Mouse (Mus musculus) lung, postnatal 0 days (tissue): ENCODE data around the gene Dglucy. TPM values are rescaled to one million over a fixed set of nuclear protein-coding genes. Genes with fewer than 3 reads are reported as not detected.

Experiments used
- ATAC-seq: fragments of 200-750 bp; cut with Nextera tagmentation; 2 replicates; pipeline ENCODE4 v1.8.0; 2017; ENCODE audit warnings: moderate library complexity
- DNase-seq: peaks from one replicate; pipeline ENCODE4 v3.0.0-alpha.2; 2016; ENCODE audit warnings: low spot score
- H3K27ac ChIP-seq: fragments of 300-500 bp; sonication (generic); 2 replicates; pipeline ENCODE4 v1.5.1; 2014; ENCODE audit warnings: antibody characterized with exemption, mild to moderate bottlenecking, low read length, mixed read lengths
- H3K27me3 ChIP-seq: fragments of 300-500 bp; sonication (generic); replicated peaks from 2 replicates; pipeline ENCODE4 v1.6.1; 2014; ENCODE audit warnings: low read length, mixed read lengths; ENCODE audit not compliant: insufficient read depth
- H3K36me3 ChIP-seq: fragments of 300-500 bp; sonication (generic); 2 replicates; pipeline ENCODE4 v1.6.1; 2014; ENCODE audit warnings: low read length, mixed read lengths; ENCODE audit not compliant: insufficient read depth
- H3K4me1 ChIP-seq: fragments of 300-500 bp; sonication (generic); 2 replicates; pipeline ENCODE4 v1.6.1; 2014; ENCODE audit warnings: antibody characterized with exemption, low read depth, low read length, mixed read lengths; ENCODE audit not compliant: insufficient read depth
- H3K4me2 ChIP-seq: fragments of 300-500 bp; sonication (generic); replicated peaks from 2 replicates; pipeline ENCODE4 v1.6.1; 2014; ENCODE audit warnings: low read depth, mild to moderate bottlenecking, low read length, moderate library complexity, mixed read lengths
- H3K4me3 ChIP-seq: fragments of 300-500 bp; sonication (generic); 2 replicates; pipeline ENCODE4 v1.5.1; 2014; ENCODE audit warnings: low read depth, low read length
- H3K9ac ChIP-seq: fragments of 300-500 bp; sonication (generic); replicated peaks from 2 replicates; pipeline ENCODE4 v1.6.1; 2014; ENCODE audit warnings: low read depth, mild to moderate bottlenecking
- H3K9me3 ChIP-seq: fragments of 300-500 bp; sonication (generic); 2 replicates; pipeline ENCODE4 v1.6.1; 2016; ENCODE audit warnings: low read length, mixed read lengths
- CTCF ChIP-seq: IDR thresholded peaks from 2 replicates; pipeline ENCODE4 v1.5.1; 2016; ENCODE audit warnings: antibody characterized with exemption, mild to moderate bottlenecking
- EP300 ChIP-seq: IDR thresholded peaks from 2 replicates; pipeline ENCODE4 v1.6.1; 2016; ENCODE audit warnings: antibody characterized with exemption, mild to moderate bottlenecking, control low read depth
- WGBS: fragments of 180-500 bp; shearing (Covaris S2); extraction: QIAGEN DNeasy Blood & Tissue Kit; methylation state at CpG from one replicate; pipeline ENCODE4 v1.1.7; 2014; 5-methylcytosine and 5-hydroxymethylcytosine counted together
- polyA plus RNA-seq: library from polyadenylated mRNA; unstranded; fragments of >200 nt; fragmentation: Nextera tagmentation; extraction: Ambion mirVana; gene quantifications from 2 replicates; pipeline ENCODE4 v1.2.1, GENCODE M21; 2015

Dglucy gene
- polyA plus RNA-seq, 1 experiment from 2014 or later = 2.1 TPM

GRCm38 (mm10) chr12:100896661-100897060 is 117.8 kb downstream of the Dglucy start:
- no peak overlapping the region for H3K4me2 ChIP-seq
- no peaks in the 10 kb centered on the region for H3K4me1 ChIP-seq
- WGBS = 9% methylated on average over 3 of the region's 3 CpGs
- no peaks in the 10 kb centered on the region for H3K36me3 ChIP-seq
- DNase-seq = no peak
- no peak overlapping the region for H3K4me3 ChIP-seq
- H3K27ac ChIP-seq = no peak overlapping the region
- no peak for ATAC-seq
- H3K9ac ChIP-seq = no peak overlapping the region
- H3K9me3 ChIP-seq = no peaks in the 10 kb centered on the region
- peaks cover 24% of the 10 kb centered on the region for H3K27me3 ChIP-seq
- TF ChIP-seq EP300 (no peak), CTCF (no peak)

GRCm38 (mm10) chr12:100897736-100898650 is 119.1 kb downstream of the Dglucy start:
- H3K4me2 ChIP-seq = no peak overlapping the region
- H3K27ac ChIP-seq = no peak overlapping the region
- no peak overlapping the region for H3K4me3 ChIP-seq
- H3K36me3 ChIP-seq = no peaks in the 10 kb centered on the region
- no peaks in the 10 kb centered on the region for H3K9me3 ChIP-seq
- 32% methylated on average over 12 of the region's 12 CpGs for WGBS
- H3K27me3 ChIP-seq = peaks cover 24% of the 10 kb centered on the region
- TF ChIP-seq EP300 (no peak), CTCF (no peak)
- H3K9ac ChIP-seq = no peak overlapping the region
- no peaks in the 10 kb centered on the region for H3K4me1 ChIP-seq
- ATAC-seq (no peak), DNase-seq (no peak)

GRCm38 (mm10) chr12:100899111-100899640 is 120.3 kb downstream of the Dglucy start:
- Histone ChIP-seq H3K4me3 (peak overlapping the region; percentile 12; the same call in 1 of the 2 replicates), H3K4me2 (peak overlapping the region; percentile 33), H3K36me3 (no peaks in the 10 kb centered on the region), H3K27me3 (peaks cover 24% of the 10 kb centered on the region), H3K9me3 (no peaks in the 10 kb centered on the region), H3K4me1 (no peaks in the 10 kb centered on the region), H3K9ac (no peak overlapping the region), H3K27ac (no peak overlapping the region)
- DNase-seq = no peak
- TF ChIP-seq CTCF = no peak
- TF ChIP-seq EP300 = no peak
- ATAC-seq = no peak
- WGBS = under 1% methylated on average over 30 of the region's 30 CpGs

- no peak for TF ChIP-seq CTCF
- TF ChIP-seq EP300 = no peak
- peaks cover 24% of the 10 kb centered on the region for H3K27me3 ChIP-seq
- H3K9me3 ChIP-seq = no peaks in the 10 kb centered on the region
- no peak overlapping the region for H3K9ac ChIP-seq
- no peak overlapping the region for H3K27ac ChIP-seq
- ATAC-seq (no peak), DNase-seq (no peak)
- H3K4me2 ChIP-seq = no peak overlapping the region
- no peak overlapping the region for H3K4me3 ChIP-seq
- WGBS = 62% methylated on average over 6 of the region's 6 CpGs
- H3K4me1 ChIP-seq = no peaks in the 10 kb centered on the region
- no peaks in the 10 kb centered on the region for H3K36me3 ChIP-seq
Measured at GRCm38 (mm10) chr12:100900901-100901300, 122.0 kb downstream of the Dglucy start.

- TF ChIP-seq EP300 = no peak
- TF ChIP-seq CTCF = no peak
- Histone ChIP-seq H3K27me3 (peaks cover 24% of the 10 kb centered on the region), H3K9ac (no peak overlapping the region), H3K4me2 (no peak overlapping the region), H3K4me3 (no peak overlapping the region), H3K36me3 (no peaks in the 10 kb centered on the region), H3K27ac (no peak overlapping the region), H3K9me3 (no peaks in the 10 kb centered on the region), H3K4me1 (no peaks in the 10 kb centered on the region)
- DNase-seq (no peak), ATAC-seq (no peak)
- WGBS = 58% methylated on average over 6 of the region's 6 CpGs
Measured at GRCm38 (mm10) chr12:100901386-100901785, 122.5 kb downstream of the Dglucy start.

GRCm38 (mm10) chr12:100903761-100904160 is 124.9 kb downstream of the Dglucy start:
- Histone ChIP-seq H3K9me3 (no peaks in the 10 kb centered on the region), H3K4me3 (no peak overlapping the region), H3K27me3 (0 out of 2 replicates have a peak, but pooled peaks cover 16% of the 10 kb centered on the region), H3K27ac (no peak overlapping the region), H3K9ac (no peak overlapping the region), H3K36me3 (no peaks in the 10 kb centered on the region), H3K4me2 (no peak overlapping the region), H3K4me1 (peaks cover 5% of the 10 kb centered on the region; the same call in 1 of the 2 replicates)
- TF ChIP-seq CTCF = no peak
- no peak for TF ChIP-seq EP300
- ATAC-seq = no peak
- DNase-seq = no peak
- 71% methylated on average over 9 of the region's 9 CpGs for WGBS
